Mouse (Mus musculus): ENCODE measurements around the gene Slc5a4b.

GRCm38 (mm10) chr10:76031511-76032401, 79.0 kb downstream of the Slc5a4b start:
- TF ChIP-seq CTCF (IDR thresholded peaks at IDR 0.05; ENCODE audit: control insufficient read depth, insufficient read depth, insufficient read length) (no peak), FOSL1 (IDR thresholded peaks at IDR 0.05; ENCODE audit: insufficient read depth, low read length, poor library complexity, severe bottlenecking) (no peak), USF1 (IDR thresholded peaks at IDR 0.05; ENCODE audit: low read depth) (no peak), MYOD1 (IDR thresholded peaks at IDR 0.05; ENCODE audit: control insufficient read depth, insufficient read length, low read depth) (no peak), CEBPB (IDR thresholded peaks at IDR 0.05; ENCODE audit: low read depth) (no peak), MAX (IDR thresholded peaks at IDR 0.05) (no peak)

Data from C2C12 (cell line).